Mouse (Mus musculus) cortical plate, adult 2 months (tissue): ENCODE data around the gene Pglyrp1. TPM values are rescaled to one million over a fixed set of nuclear protein-coding genes. Genes with fewer than 3 reads are reported as not detected.

Experiments used
- H3K27ac ChIP-seq: fragments of 200-500 bp; 2 replicates; pipeline ENCODE4 v1.5.1; 2012; ENCODE audit warnings: low read length, control low read depth, inconsistent platforms; ENCODE audit not compliant: insufficient read depth
- H3K4me1 ChIP-seq: fragments of 200-500 bp; 2 replicates; pipeline ENCODE4 v1.6.1; 2011; ENCODE audit warnings: low read length; ENCODE audit not compliant: control insufficient read depth, insufficient read depth
- H3K4me3 ChIP-seq: fragments of 200-500 bp; 2 replicates; pipeline ENCODE4 v1.5.1; 2011; ENCODE audit warnings: mild to moderate bottlenecking, low read length, control low read depth; ENCODE audit not compliant: insufficient read depth
- CTCF ChIP-seq: fragments of 200-500 bp; IDR thresholded peaks from 2 replicates; pipeline ENCODE4 v1.5.1; 2011; ENCODE audit warnings: mild to moderate bottlenecking, control low read depth, low read length; ENCODE audit not compliant: insufficient read depth; ENCODE audit errors: extremely low read depth
- POLR2A ChIP-seq: fragments of 200-500 bp; IDR thresholded peaks from 2 replicates; pipeline ENCODE4 v1.6.1; 2011; ENCODE audit warnings: mild to moderate bottlenecking, low read length, control low read depth; ENCODE audit not compliant: insufficient read depth; ENCODE audit errors: extremely low read depth
- polyA plus RNA-seq: library from polyadenylated mRNA; depleted of rRNA; stranded (reverse); fragments of >200 nt; gene quantifications from 2 replicates; pipeline ENCODE4 v1.2.3, GENCODE M21; 2012

The Pglyrp1 gene
- polyA plus RNA-seq, 1 experiment = 16.0 TPM

GRCm38 (mm10) chr7:18883991-18884744 is 13.0 kb downstream of the Pglyrp1 start:
- peak overlapping the region; percentile 8; the same call in 1 of the 2 replicates for H3K4me3 ChIP-seq
- TF ChIP-seq POLR2A (peak; percentile 39; the same call in 1 of the 2 replicates), CTCF (no peak)

DNA sequence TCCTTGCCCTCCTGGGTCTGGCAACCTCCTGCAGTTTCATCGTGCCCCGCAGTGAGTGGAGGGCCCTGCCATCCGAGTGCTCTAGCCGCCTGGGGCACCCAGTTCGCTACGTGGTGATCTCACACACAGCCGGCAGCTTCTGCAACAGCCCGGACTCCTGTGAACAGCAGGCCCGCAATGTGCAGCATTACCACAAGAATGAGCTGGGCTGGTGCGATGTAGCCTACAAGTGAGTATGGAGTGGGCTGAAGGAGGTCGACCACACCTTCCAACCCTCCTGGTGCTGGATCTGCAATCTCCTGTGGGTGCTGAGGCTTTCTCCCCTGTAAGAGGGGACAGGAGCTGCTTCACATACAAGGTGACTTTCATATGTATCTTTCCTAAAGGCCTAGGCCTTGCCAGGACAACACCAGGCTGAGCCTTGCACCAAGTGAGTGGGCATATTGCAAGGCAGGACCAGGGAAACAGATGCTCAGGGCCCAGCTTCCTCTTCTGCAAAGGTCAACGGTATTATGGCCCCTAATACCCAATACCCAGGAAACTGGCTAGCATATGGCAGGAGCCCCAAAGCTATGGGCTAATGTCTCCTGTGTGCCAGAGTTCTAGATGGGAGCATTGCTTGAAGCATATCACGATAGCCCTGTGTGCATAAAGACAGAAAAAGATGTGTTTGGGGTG is 13.8 kb downstream of the Pglyrp1 start:
- H3K4me1 ChIP-seq = no peaks in the 10 kb centered on the region
- TF ChIP-seq POLR2A (no peak), CTCF (no peak)
- peak overlapping the region; percentile 8; the same call in 1 of the 2 replicates for H3K4me3 ChIP-seq
- H3K27ac ChIP-seq = no peak overlapping the region

More at GRCm38 (mm10) chr7:18883991-18884744, 13.0 kb downstream of the Pglyrp1 start:
- Histone ChIP-seq H3K4me1 (no peaks in the 10 kb centered on the region), H3K27ac (peak overlapping the region; percentile 23; the same call in 1 of the 2 replicates)

DNA sequence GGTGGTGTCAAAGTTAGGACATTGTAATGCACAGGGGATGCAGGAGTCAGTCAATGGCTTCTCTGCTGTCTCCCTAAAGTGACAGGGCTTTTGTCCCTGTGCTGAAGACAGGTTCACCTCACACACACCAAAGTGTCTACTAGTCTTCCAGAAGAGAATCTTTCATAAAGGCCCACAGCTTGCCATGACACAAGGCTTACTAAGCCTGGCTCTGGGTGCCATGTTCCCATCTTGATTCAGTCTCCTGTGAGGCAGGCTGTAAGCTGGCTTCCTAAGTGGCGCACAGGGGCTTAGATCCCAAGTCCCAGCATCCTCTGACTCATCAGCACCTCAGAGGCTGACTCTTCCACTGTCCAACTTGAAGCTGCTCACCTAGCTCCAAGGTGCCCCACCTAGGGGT is 15.8 kb downstream of the Pglyrp1 start:
- TF ChIP-seq POLR2A = no peak
- TF ChIP-seq CTCF = no peak
- Histone ChIP-seq H3K4me1 (no peaks in the 10 kb centered on the region), H3K27ac (no peak overlapping the region), H3K4me3 (no peak overlapping the region)

DNA sequence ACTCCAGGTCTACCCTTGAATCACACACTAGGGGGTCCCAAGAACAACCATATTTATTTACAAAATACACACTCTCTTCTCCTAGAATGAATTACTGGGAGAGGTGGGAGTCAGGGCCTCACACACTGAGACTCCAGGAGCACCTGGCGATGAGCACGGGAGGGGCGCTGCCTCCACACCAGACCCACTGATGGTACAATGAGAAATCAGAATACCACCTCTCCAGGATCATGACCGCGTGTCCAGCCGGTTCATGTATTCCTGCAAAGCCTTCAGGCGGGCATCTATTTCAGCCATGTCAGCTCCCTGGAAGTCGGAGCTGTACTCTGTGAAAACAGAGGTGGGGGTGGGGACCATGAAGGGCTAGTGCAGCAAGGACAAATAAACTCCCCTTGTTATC is 19.7 kb downstream of the Pglyrp1 start:
- no peak for TF ChIP-seq CTCF
- TF ChIP-seq POLR2A = no peak
- no peak overlapping the region for H3K4me3 ChIP-seq
- H3K4me1 ChIP-seq = no peaks in the 10 kb centered on the region
- no peak overlapping the region for H3K27ac ChIP-seq

DNA sequence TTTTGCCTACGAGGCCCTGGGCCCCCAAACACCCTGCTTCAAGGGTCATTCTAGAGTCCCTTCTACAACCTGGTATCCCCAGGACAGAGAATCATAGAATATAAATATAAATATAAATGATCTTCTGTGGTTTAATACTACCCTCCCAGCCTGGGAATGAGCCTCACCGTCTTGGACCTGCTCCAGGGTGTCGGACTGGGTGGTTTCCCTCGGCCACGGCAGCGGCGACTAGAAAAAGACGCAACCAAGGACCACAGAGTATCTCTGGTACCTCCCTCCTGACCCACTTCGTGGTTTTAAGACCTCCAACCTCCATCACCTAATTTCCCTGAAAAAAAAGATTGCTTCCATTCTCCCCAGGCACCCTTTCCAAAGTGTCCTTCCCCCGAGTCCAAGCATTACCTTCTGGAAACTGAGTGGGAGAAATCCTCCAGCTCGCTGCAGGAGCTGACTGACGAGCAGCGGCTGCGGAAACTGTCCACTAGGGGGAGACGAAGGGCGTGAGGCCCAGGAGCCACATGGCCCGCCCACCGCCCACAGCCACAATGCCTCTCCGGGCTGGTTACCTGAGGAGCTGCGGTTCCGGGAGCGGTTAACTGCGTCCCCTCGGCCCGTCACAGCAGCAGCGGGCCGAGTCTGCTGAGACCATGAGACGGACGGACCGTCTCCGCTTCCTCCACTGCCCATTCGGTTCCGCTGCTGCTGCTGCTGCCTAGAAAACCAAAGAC is 20.9 kb downstream of the Pglyrp1 start:
- TF ChIP-seq CTCF (peak; percentile 63), POLR2A (0 out of 2 replicates have a peak, but pooled peaks have one; percentile 12)
- Histone ChIP-seq H3K4me3 (peak overlapping the region; percentile 46), H3K4me1 (peaks cover 1% of the 10 kb centered on the region; the same call in 1 of the 2 replicates), H3K27ac (no peak overlapping the region)

DNA sequence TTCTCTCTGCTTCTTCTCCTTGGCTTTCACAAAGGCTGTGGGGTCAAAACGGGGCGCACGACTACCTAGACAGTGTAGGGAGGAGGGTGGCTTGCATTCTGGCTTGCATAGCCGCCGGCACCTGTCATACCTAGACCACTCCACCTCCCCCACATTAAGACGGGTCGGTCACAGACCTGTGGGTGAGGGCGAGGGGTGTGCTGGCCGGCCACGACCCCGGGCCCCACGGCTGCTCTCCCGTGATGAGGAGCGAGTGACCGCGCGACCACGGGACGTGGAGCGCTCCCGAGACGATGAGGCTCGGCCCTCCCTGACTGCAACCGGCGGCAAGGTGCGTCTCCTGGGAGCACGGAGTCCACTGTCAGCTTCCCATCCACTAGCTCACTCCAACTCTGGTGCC is 21.9 kb downstream of the Pglyrp1 start:
- H3K4me1 ChIP-seq = peaks cover 1% of the 10 kb centered on the region; the same call in 1 of the 2 replicates
- no peak overlapping the region for H3K27ac ChIP-seq
- no peak for TF ChIP-seq POLR2A
- H3K4me3 ChIP-seq = peak overlapping the region; percentile 46

DNA sequence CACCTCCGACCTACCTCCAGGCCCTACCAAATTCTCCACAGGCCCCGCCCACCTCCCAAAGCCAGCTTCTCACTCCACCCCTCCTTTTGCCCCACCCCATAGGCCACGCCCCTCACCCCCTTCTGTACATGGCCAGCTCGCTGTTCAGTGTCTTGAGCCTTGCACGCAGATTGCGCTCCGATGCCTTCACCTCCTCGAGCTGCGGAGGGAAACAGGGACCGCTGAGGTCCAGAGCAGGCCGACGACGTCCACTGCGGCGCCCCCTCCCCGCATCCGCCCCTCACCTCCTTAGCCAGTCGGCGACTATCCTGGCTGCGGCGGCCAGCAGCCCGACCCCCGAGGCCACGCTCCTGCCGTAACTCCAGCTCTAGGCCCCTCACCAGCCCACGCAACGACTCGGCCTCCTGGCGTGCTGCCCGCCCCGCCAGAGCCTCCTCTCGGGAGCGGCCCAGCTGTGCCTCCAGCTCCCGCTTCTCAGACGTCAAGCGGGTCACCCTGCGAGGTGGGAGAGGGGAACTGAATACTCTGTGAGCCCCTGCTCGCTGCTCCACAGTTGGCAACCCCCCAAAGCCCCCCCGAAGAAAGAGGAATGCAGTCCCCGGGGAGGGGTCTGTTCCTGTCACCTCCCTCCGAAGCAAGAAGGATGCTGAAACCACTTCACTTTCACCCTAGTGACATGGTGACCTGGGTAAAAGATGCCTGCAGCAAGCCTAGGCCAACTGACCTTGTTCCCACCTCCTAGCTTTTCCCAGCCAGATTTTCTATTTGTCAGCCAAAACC is 22.7 kb downstream of the Pglyrp1 start:
- H3K4me1 ChIP-seq = peaks cover 1% of the 10 kb centered on the region; the same call in 1 of the 2 replicates
- H3K27ac ChIP-seq = no peak overlapping the region
- H3K4me3 ChIP-seq = peak overlapping the region; percentile 46
- no peak for TF ChIP-seq POLR2A
- TF ChIP-seq CTCF = no peak

DNA sequence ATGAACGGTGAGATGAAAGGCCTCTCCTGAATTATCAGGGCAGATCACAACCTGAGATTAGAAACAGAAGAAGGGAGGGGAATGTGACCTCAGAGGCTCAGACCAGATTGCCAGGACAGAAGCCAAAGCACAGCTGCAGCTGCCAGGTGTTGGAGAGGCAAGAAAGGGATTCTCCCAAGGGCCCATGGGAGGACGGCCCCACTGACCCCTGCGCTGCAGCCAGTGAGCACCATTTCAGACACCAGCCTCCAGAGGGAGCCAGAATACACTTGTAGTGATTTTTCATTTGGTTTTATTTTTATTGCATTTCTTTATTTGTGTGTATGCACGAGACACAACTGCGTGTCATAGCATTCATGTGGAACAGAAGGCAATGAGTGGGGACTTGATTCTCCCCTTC is 25.4 kb downstream of the Pglyrp1 start:
- TF ChIP-seq POLR2A (no peak), CTCF (peak; percentile 63)
- peaks cover 1% of the 10 kb centered on the region; the same call in 1 of the 2 replicates for H3K4me1 ChIP-seq
- H3K4me3 ChIP-seq = no peak overlapping the region
- H3K27ac ChIP-seq = no peak overlapping the region

DNA sequence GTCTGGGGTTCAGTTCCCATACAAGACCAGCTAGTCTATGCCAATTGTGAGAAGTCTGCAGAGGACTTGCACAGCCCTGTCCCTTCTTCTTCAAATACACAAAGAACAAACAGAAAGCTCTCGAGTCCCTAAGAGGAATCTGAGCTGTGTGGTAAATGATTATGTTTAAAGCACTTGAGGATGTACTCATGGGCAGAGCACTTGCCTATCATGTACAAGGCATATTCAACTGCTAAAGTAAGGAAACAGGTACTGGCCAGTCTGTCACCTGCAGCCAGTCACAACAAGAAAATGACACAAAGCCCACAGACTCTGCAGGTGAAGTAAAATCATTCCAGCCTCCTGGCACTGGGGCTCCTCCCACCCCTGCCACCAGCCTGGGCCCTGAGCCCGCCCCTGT is 29.4 kb downstream of the Pglyrp1 start:
- TF ChIP-seq CTCF (no peak), POLR2A (no peak)

More for the DNA sequence above, 29.4 kb downstream of the Pglyrp1 start:
- Histone ChIP-seq H3K27ac (no peak overlapping the region), H3K4me1 (peaks cover 1% of the 10 kb centered on the region; the same call in 1 of the 2 replicates), H3K4me3 (no peak overlapping the region)
